Mouse (Mus musculus) heart, embryonic 15.5 days (tissue): ENCODE measurements around the gene Wfdc15b. TPM values are rescaled to one million over a fixed set of nuclear protein-coding genes. Genes with fewer than 3 reads are reported as not detected.

ENCODE experiments used
- ATAC-seq: fragments of 200-750 bp; cut with Nextera tagmentation; replicated peaks from 2 replicates; pipeline ENCODE4 v1.8.0; 2017; ENCODE audit warnings: low read depth, moderate TSS enrichment; ENCODE audit not compliant: insufficient number of reproducible peaks, insufficient read depth, low FRiP score
- H3K27ac ChIP-seq: fragments of 300-500 bp; sonication (generic); 2 replicates; pipeline ENCODE4 v1.5.1; 2015; ENCODE audit warnings: mild to moderate bottlenecking, inconsistent platforms
- H3K27me3 ChIP-seq: fragments of 300-500 bp; sonication (generic); 2 replicates; pipeline ENCODE4 v1.6.1; 2015; ENCODE audit warnings: inconsistent platforms
- H3K36me3 ChIP-seq: fragments of 300-500 bp; sonication (generic); 2 replicates; pipeline ENCODE4 v1.6.1; 2015; ENCODE audit warnings: mild to moderate bottlenecking, inconsistent platforms
- H3K4me1 ChIP-seq: fragments of 300-500 bp; sonication (generic); replicated peaks from 2 replicates; pipeline ENCODE4 v1.6.1; 2015; ENCODE audit warnings: inconsistent platforms
- H3K4me2 ChIP-seq: fragments of 300-500 bp; sonication (generic); 2 replicates; pipeline ENCODE4 v1.6.1; 2015; ENCODE audit warnings: inconsistent platforms, mild to moderate bottlenecking, moderate library complexity
- H3K4me3 ChIP-seq: fragments of 300-500 bp; sonication (generic); 2 replicates; pipeline ENCODE4 v1.5.1; 2015; ENCODE audit warnings: mild to moderate bottlenecking, inconsistent platforms
- H3K9ac ChIP-seq: fragments of 300-500 bp; sonication (generic); 2 replicates; pipeline ENCODE4 v1.6.1; 2015; ENCODE audit warnings: mild to moderate bottlenecking, inconsistent platforms
- H3K9me3 ChIP-seq: fragments of 300-500 bp; sonication (generic); replicated peaks from 2 replicates; pipeline ENCODE4 v1.6.1; 2016; ENCODE audit warnings: inconsistent platforms
- WGBS: fragments of 180-500 bp; shearing (Covaris S2); methylation state at CpG from one replicate; pipeline ENCODE4 v1.1.7; 2015; ENCODE audit warnings: mixed read lengths; 5-methylcytosine and 5-hydroxymethylcytosine counted together
- polyA plus RNA-seq: library from polyadenylated mRNA; unstranded; fragments of >200 nt; fragmentation: Nextera tagmentation; extraction: Ambion mirVana; gene quantifications from 2 replicates; pipeline ENCODE4 v1.2.1, GENCODE M21; 2015

Gene Wfdc15b
- polyA plus RNA-seq, 1 experiment from 2014 or later: not detected

GRCm38 (mm10) chr2:164195971-164196699, 25.3 kb downstream of the Wfdc15b start:
- H3K4me2 ChIP-seq: no peak overlapping the region
- no peak overlapping the region for H3K27ac ChIP-seq
- H3K9me3 ChIP-seq: no peaks in the 10 kb centered on the region
- WGBS: 82% methylated on average over 5 of the region's 5 CpGs
- no peak overlapping the region for H3K4me3 ChIP-seq
- H3K36me3 ChIP-seq: no peaks in the 10 kb centered on the region
- ATAC-seq: no peak
- H3K27me3 ChIP-seq: no peaks in the 10 kb centered on the region
- no peaks in the 10 kb centered on the region for H3K4me1 ChIP-seq
- no peak overlapping the region for H3K9ac ChIP-seq

- Histone ChIP-seq H3K9ac (no peak overlapping the region), H3K27me3 (no peaks in the 10 kb centered on the region), H3K4me1 (no peaks in the 10 kb centered on the region), H3K27ac (no peak overlapping the region), H3K4me2 (no peak overlapping the region), H3K36me3 (no peaks in the 10 kb centered on the region), H3K9me3 (no peaks in the 10 kb centered on the region), H3K4me3 (no peak overlapping the region)
- ATAC-seq: no peak
- 65% methylated on average over 5 of the region's 5 CpGs for WGBS
Measured at GRCm38 (mm10) chr2:164194959-164195630, 26.4 kb downstream of the Wfdc15b start.

GRCm38 (mm10) chr2:164192279-164192678, 29.2 kb downstream of the Wfdc15b start:
- H3K9ac ChIP-seq: no peak overlapping the region
- ATAC-seq: no peak

GRCm38 (mm10) chr2:164190576-164190975, 30.9 kb downstream of the Wfdc15b start, which contains the start of gene Wfdc12:
Gene Wfdc12, minus strand, starts transcription at chr2:164190608.
- Histone ChIP-seq H3K4me2 (no peak within 1 kb of the TSS), H3K9me3 (no peaks in the 10 kb centered on the region), H3K4me1 (no peaks in the 10 kb centered on the region), H3K27me3 (no peaks in the 10 kb centered on the region), H3K27ac (no peak within 1 kb of the TSS), H3K36me3 (no peaks in the 10 kb centered on the region), H3K4me3 (no peak within 1 kb of the TSS), H3K9ac (no peak within 1 kb of the TSS)
- no peak for ATAC-seq
- 82% methylated on average over 6 of the region's 6 CpGs for WGBS

More at GRCm38 (mm10) chr2:164192279-164192678, 29.2 kb downstream of the Wfdc15b start:
- Histone ChIP-seq H3K27me3 (no peaks in the 10 kb centered on the region), H3K9me3 (no peaks in the 10 kb centered on the region), H3K4me1 (no peaks in the 10 kb centered on the region), H3K4me2 (no peak overlapping the region), H3K36me3 (no peaks in the 10 kb centered on the region), H3K4me3 (no peak overlapping the region), H3K27ac (no peak overlapping the region)

GRCm38 (mm10) chr2:164188722-164189121, 32.7 kb downstream of the Wfdc15b start:
- Histone ChIP-seq H3K9ac (no peak overlapping the region), H3K9me3 (no peaks in the 10 kb centered on the region), H3K4me3 (no peak overlapping the region), H3K4me1 (no peaks in the 10 kb centered on the region), H3K36me3 (no peaks in the 10 kb centered on the region), H3K4me2 (no peak overlapping the region), H3K27ac (no peak overlapping the region), H3K27me3 (peaks cover 6% of the 10 kb centered on the region; the same call in 1 of the 2 replicates)
- WGBS: 26% methylated on average over 5 of the region's 5 CpGs
- ATAC-seq: no peak

- no peak for ATAC-seq
- Histone ChIP-seq H3K36me3 (no peaks in the 10 kb centered on the region), H3K4me1 (no peaks in the 10 kb centered on the region), H3K4me2 (no peak overlapping the region), H3K4me3 (no peak overlapping the region), H3K9ac (no peak overlapping the region), H3K9me3 (no peaks in the 10 kb centered on the region), H3K27me3 (peaks cover 7% of the 10 kb centered on the region; the same call in 1 of the 2 replicates), H3K27ac (no peak overlapping the region)
- WGBS: 39% methylated on average over 9 of the region's 9 CpGs
Measured at GRCm38 (mm10) chr2:164184145-164184719, 37.2 kb downstream of the Wfdc15b start.

- Histone ChIP-seq H3K4me2 (no peak overlapping the region), H3K9ac (no peak overlapping the region), H3K36me3 (no peaks in the 10 kb centered on the region), H3K9me3 (no peaks in the 10 kb centered on the region), H3K27ac (no peak overlapping the region), H3K4me1 (no peaks in the 10 kb centered on the region), H3K4me3 (no peak overlapping the region), H3K27me3 (peaks cover 11% of the 10 kb centered on the region; the same call in 1 of the 2 replicates)
- ATAC-seq: no peak
- 68% methylated on average over 9 of the region's 9 CpGs for WGBS
Measured at GRCm38 (mm10) chr2:164183340-164183739, 38.1 kb downstream of the Wfdc15b start.

GRCm38 (mm10) chr2:164182692-164183255, 38.7 kb downstream of the Wfdc15b start, which contains the start of gene Wfdc5:
Gene Wfdc5, minus strand, starts transcription at chr2:164182742.
- Histone ChIP-seq H3K4me2 (no peak within 1 kb of the TSS), H3K4me3 (no peak within 1 kb of the TSS), H3K27ac (no peak within 1 kb of the TSS), H3K9me3 (no peaks in the 10 kb centered on the region), H3K36me3 (no peaks in the 10 kb centered on the region), H3K4me1 (no peaks in the 10 kb centered on the region), H3K27me3 (peaks cover 17% of the 10 kb centered on the region), H3K9ac (no peak within 1 kb of the TSS)
- 71% methylated on average over 7 of the region's 7 CpGs for WGBS
- ATAC-seq: no peak

- 78% methylated on average over 4 of the region's 4 CpGs for WGBS
- Histone ChIP-seq H3K27ac (no peak overlapping the region), H3K27me3 (peaks cover 24% of the 10 kb centered on the region), H3K36me3 (no peaks in the 10 kb centered on the region), H3K9ac (no peak overlapping the region), H3K4me1 (no peaks in the 10 kb centered on the region), H3K9me3 (no peaks in the 10 kb centered on the region), H3K4me3 (no peak overlapping the region), H3K4me2 (no peak overlapping the region)
- no peak for ATAC-seq
Measured at GRCm38 (mm10) chr2:164180770-164181169, 40.7 kb downstream of the Wfdc15b start.

- H3K36me3 ChIP-seq: no peaks in the 10 kb centered on the region
- H3K4me1 ChIP-seq: no peaks in the 10 kb centered on the region
- H3K9me3 ChIP-seq: no peaks in the 10 kb centered on the region
- H3K4me3 ChIP-seq: no peak overlapping the region
- no peak overlapping the region for H3K27ac ChIP-seq
- WGBS: 43% methylated on average over 3 of the region's 3 CpGs
- H3K27me3 ChIP-seq: peaks cover 24% of the 10 kb centered on the region
- no peak for ATAC-seq
- H3K4me2 ChIP-seq: no peak overlapping the region
- H3K9ac ChIP-seq: no peak overlapping the region
Measured at GRCm38 (mm10) chr2:164180124-164180523, 41.3 kb downstream of the Wfdc15b start.

- WGBS: 71% methylated on average over 5 of the region's 5 CpGs
- Histone ChIP-seq H3K4me3 (no peak overlapping the region), H3K4me1 (peaks cover 9% of the 10 kb centered on the region; the same call in 1 of the 2 replicates), H3K9me3 (no peaks in the 10 kb centered on the region), H3K27ac (no peak overlapping the region), H3K4me2 (no peak overlapping the region), H3K9ac (no peak overlapping the region), H3K36me3 (no peaks in the 10 kb centered on the region), H3K27me3 (peaks cover 17% of the 10 kb centered on the region)
- ATAC-seq: no peak
Measured at GRCm38 (mm10) chr2:164177831-164178230, 43.6 kb downstream of the Wfdc15b start.
